Mouse (Mus musculus) limb, embryonic 14.5 days (tissue): ENCODE measurements around the gene Gnas. TPM values are rescaled to one million over a fixed set of nuclear protein-coding genes. Genes with fewer than 3 reads are reported as not detected.
A peak's percentile ranks its signal among the peaks of the same experiment; 100 is the strongest.

Experiments
- ATAC-seq: fragments of 200-750 bp; cut with Nextera tagmentation; 2 replicates; pipeline ENCODE4 v1.8.0; 2017; ENCODE audit warnings: low read depth, moderate number of reproducible peaks, moderate TSS enrichment; ENCODE audit not compliant: low FRiP score
- DNase-seq: peaks from one replicate; pipeline ENCODE4 v3.0.0-alpha.2; 2015; ENCODE audit warnings: low spot score
- H3K27ac ChIP-seq: fragments of 300-500 bp; sonication (generic); replicated peaks from 2 replicates; pipeline ENCODE4 v1.5.1; 2014; ENCODE audit warnings: low read depth, mild to moderate bottlenecking, low read length, moderate library complexity, mixed read lengths
- H3K27me3 ChIP-seq: fragments of 300-500 bp; sonication (generic); 2 replicates; pipeline ENCODE4 v1.6.1; 2014; ENCODE audit warnings: low read length, mixed read lengths; ENCODE audit not compliant: control insufficient read depth, insufficient read depth
- H3K36me3 ChIP-seq: fragments of 300-500 bp; sonication (generic); 2 replicates; pipeline ENCODE4 v1.6.1; 2014; ENCODE audit warnings: mild to moderate bottlenecking, low read length, moderate library complexity, mixed read lengths; ENCODE audit not compliant: control insufficient read depth, insufficient read depth
- H3K4me1 ChIP-seq: fragments of 300-500 bp; sonication (generic); 2 replicates; pipeline ENCODE4 v1.6.1; 2014; ENCODE audit warnings: antibody characterized with exemption, low read length, mixed read lengths; ENCODE audit not compliant: control insufficient read depth, insufficient read depth
- H3K4me2 ChIP-seq: fragments of 300-500 bp; sonication (generic); replicated peaks from 2 replicates; pipeline ENCODE4 v1.6.1; 2014; ENCODE audit warnings: low read depth, mild to moderate bottlenecking, low read length, moderate library complexity; ENCODE audit not compliant: severe bottlenecking
- H3K4me3 ChIP-seq: fragments of 300-500 bp; sonication (generic); replicated peaks from 2 replicates; pipeline ENCODE4 v1.5.1; 2014; ENCODE audit warnings: low read length
- H3K9ac ChIP-seq: fragments of 300-500 bp; sonication (generic); 2 replicates; pipeline ENCODE4 v1.6.1; 2014; ENCODE audit warnings: mild to moderate bottlenecking, low read depth, low read length, moderate library complexity; ENCODE audit not compliant: severe bottlenecking
- H3K9me3 ChIP-seq: fragments of 300-500 bp; sonication (generic); 2 replicates; pipeline ENCODE4 v1.6.1; 2016; ENCODE audit warnings: low read length; ENCODE audit not compliant: control insufficient read depth
- POLR2A ChIP-seq: fragments of 200-500 bp; IDR thresholded peaks from 2 replicates; pipeline ENCODE4 v1.8.0; 2012; ENCODE audit warnings: inconsistent platforms, mild to moderate bottlenecking, moderate library complexity, borderline replicate concordance; ENCODE audit not compliant: insufficient read depth, insufficient read length; ENCODE audit errors: extremely low read depth
- WGBS: fragments of 180-500 bp; shearing (Covaris S2); extraction: QIAGEN DNeasy Blood & Tissue Kit; methylation state at CpG from one replicate; pipeline ENCODE4 v1.1.7; 2014; 5-methylcytosine and 5-hydroxymethylcytosine counted together
- polyA plus RNA-seq, 2 experiments: library from polyadenylated mRNA; depleted of rRNA in 1 of 2; stranded (reverse) in 1 of 2; unstranded in 1 of 2; fragments of >200 nt; fragmentation: Nextera tagmentation in 1 of 2; extraction: Ambion mirVana in 1 of 2; gene quantifications; 2 replicates each; pipeline versions ENCODE4 v1.2.1 to v1.2.3; 2012 to 2014

Gene Gnas
- polyA plus RNA-seq, 2 experiments: 2,381 to 2,875 TPM

- DNase-seq: peak; percentile 30
These were observed 12.7 kb upstream of the Gnas start for GRCm38 (mm10) chr2:174271459-174271858.

DNA sequence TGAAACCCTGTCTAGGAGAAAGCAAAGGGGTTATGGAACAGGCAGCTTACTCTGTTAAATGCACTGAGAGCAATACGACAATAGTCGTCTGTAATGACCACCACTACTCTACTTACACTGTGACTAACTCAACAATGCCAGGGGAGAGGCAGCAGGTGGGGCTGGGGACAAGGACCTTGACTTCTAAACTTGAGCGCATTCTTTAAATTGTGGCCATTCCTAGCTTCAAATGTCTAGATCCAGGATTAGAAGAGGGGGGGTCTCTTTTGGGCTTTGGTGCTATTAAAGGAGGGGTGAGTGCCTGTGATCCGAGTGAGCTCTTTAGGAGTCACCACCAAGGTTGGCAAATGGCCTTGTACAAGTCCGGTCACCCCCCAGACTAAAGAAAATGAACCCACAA lies 11.0 kb upstream of the Gnas start:
- Histone ChIP-seq H3K36me3 (peaks cover 25% of the 10 kb centered on the region), H3K4me1 (no peaks in the 10 kb centered on the region), H3K4me2 (no peak overlapping the region), H3K27ac (no peak overlapping the region), H3K9ac (no peak overlapping the region), H3K9me3 (no peaks in the 10 kb centered on the region), H3K4me3 (no peak overlapping the region), H3K27me3 (no peaks in the 10 kb centered on the region)
- TF ChIP-seq POLR2A: no peak
- ATAC-seq (peak; percentile 25; the same call in 1 of the 2 replicates), DNase-seq (no peak)
- WGBS: 86% methylated on average over 5 of the region's 5 CpGs

More at GRCm38 (mm10) chr2:174271459-174271858, 12.7 kb upstream of the Gnas start:
- Histone ChIP-seq H3K9me3 (no peaks in the 10 kb centered on the region), H3K4me1 (no peaks in the 10 kb centered on the region), H3K27me3 (no peaks in the 10 kb centered on the region), H3K4me2 (no peak overlapping the region), H3K36me3 (peaks cover 37% of the 10 kb centered on the region), H3K27ac (no peak overlapping the region), H3K9ac (no peak overlapping the region), H3K4me3 (no peak overlapping the region)
- 79% methylated on average over 6 of the region's 6 CpGs for WGBS
- no peak for TF ChIP-seq POLR2A
- peak; percentile 66 for ATAC-seq

- Histone ChIP-seq H3K4me2 (no peak overlapping the region), H3K9ac (no peak overlapping the region), H3K27me3 (no peaks in the 10 kb centered on the region), H3K4me1 (no peaks in the 10 kb centered on the region), H3K36me3 (peaks cover 17% of the 10 kb centered on the region), H3K27ac (no peak overlapping the region), H3K4me3 (no peak overlapping the region), H3K9me3 (no peaks in the 10 kb centered on the region)
- TF ChIP-seq POLR2A: no peak
- WGBS: 86% methylated on average over 2 of the region's 2 CpGs
- ATAC-seq: no peak
- no peak for DNase-seq
These were observed 10.2 kb upstream of the Gnas start for GRCm38 (mm10) chr2:174273961-174274360.

DNA sequence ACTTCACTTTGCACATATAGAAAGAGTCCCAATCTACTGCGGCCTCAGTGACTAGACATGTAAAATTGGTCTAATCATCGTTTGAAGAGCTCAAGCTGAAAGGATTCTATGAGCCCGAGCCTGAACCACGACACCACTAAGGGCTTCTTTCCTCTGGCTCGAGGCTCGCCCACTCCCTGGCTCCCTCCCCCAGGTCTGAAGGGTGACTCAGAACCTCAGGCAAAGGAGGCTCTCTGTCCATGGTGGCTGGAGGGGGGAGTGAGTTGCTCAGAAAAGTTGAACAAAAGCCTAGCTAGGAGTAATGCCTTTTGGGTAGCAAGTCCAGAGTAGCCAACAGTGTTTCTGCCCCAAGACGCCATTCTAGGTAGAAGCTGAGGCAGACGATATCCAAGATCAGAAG lies 4.3 kb upstream of the Gnas start:
- peaks cover 56% of the 10 kb centered on the region for H3K36me3 ChIP-seq
- no peak for ATAC-seq
- H3K9ac ChIP-seq: no peak overlapping the region
- no peak overlapping the region for H3K4me2 ChIP-seq
- no peak overlapping the region for H3K27ac ChIP-seq
- 76% methylated on average over 8 of the region's 8 CpGs for WGBS
- H3K27me3 ChIP-seq: no peaks in the 10 kb centered on the region
- no peak for TF ChIP-seq POLR2A
- H3K9me3 ChIP-seq: peaks cover 9% of the 10 kb centered on the region
- DNase-seq: no peak
- no peaks in the 10 kb centered on the region for H3K4me1 ChIP-seq
- no peak overlapping the region for H3K4me3 ChIP-seq

GRCm38 (mm10) chr2:174283341-174283740 lies 779 bp upstream of the Gnas start:
- peaks cover 33% of the 10 kb centered on the region for H3K9me3 ChIP-seq
- H3K27me3 ChIP-seq: peaks cover 24% of the 10 kb centered on the region
- H3K4me2 ChIP-seq: peak overlapping the region; percentile 49
- peaks cover 81% of the 10 kb centered on the region for H3K36me3 ChIP-seq
- no peak for ATAC-seq
- H3K27ac ChIP-seq: no peak overlapping the region
- H3K4me3 ChIP-seq: peak overlapping the region; percentile 42
- no peak for TF ChIP-seq POLR2A
- WGBS: 46% methylated on average over 11 of the region's 11 CpGs
- no peak for DNase-seq
- H3K9ac ChIP-seq: no peak overlapping the region
- no peaks in the 10 kb centered on the region for H3K4me1 ChIP-seq

DNA sequence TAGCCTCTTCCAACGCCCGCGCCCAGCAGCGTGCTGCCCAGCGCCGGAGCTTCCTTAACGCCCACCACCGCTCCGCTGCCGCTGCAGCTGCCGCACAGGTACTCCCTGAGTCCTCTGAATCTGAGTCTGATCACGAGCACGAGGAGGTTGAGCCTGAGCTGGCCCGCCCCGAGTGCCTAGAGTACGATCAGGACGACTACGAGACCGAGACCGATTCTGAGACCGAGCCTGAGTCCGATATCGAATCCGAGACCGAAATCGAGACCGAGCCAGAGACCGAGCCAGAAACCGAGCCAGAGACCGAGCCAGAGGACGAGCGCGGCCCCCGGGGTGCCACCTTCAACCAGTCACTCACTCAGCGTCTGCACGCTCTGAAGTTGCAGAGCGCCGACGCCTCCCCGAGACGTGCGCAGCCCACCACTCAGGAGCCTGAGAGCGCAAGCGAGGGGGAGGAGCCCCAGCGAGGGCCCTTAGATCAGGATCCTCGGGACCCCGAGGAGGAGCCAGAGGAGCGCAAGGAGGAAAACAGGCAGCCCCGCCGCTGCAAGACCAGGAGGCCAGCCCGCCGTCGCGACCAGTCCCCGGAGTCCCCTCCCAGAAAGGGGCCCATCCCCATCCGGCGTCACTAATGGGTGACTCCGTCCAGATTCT lies 812 bp downstream of the Gnas start:
- peak overlapping the region; percentile 42 for H3K4me3 ChIP-seq
- no peaks in the 10 kb centered on the region for H3K4me1 ChIP-seq
- H3K9me3 ChIP-seq: peaks cover 33% of the 10 kb centered on the region
- peak overlapping the region; percentile 49 for H3K4me2 ChIP-seq
- H3K36me3 ChIP-seq: peaks cover 82% of the 10 kb centered on the region
- H3K9ac ChIP-seq: peak overlapping the region; percentile 48
- ATAC-seq (peak; percentile 70), DNase-seq (peak; percentile 40)
- peak overlapping the region; percentile 70; the same call in 1 of the 2 replicates for H3K27ac ChIP-seq
- no peak for TF ChIP-seq POLR2A
- H3K27me3 ChIP-seq: peaks cover 30% of the 10 kb centered on the region
- 64% methylated on average over 48 of the region's 58 CpGs for WGBS
